Mouse (Mus musculus): ENCODE data around the gene Hjurp.

GRCm38 (mm10) chr1:88297480-88298258 is 20.2 kb upstream of the Hjurp start:
- no peak for TF ChIP-seq CTCF (IDR thresholded peaks at IDR 0.05; ENCODE audit: low read depth, low read length)
- TF ChIP-seq GATA1 (IDR thresholded peaks at IDR 0.05; ENCODE audit: borderline replicate concordance, low read length): no peak
- no peak for TF ChIP-seq GATA2 (IDR thresholded peaks at IDR 0.05; ENCODE audit: borderline replicate concordance, low read depth, low read length)
- no peak for TF ChIP-seq TAL1 (conservative IDR thresholded peaks at IDR 0.05; ENCODE audit: low read depth, low read length)
